Mouse (Mus musculus) G1E-ER4 (cell line): ENCODE measurements around the gene Tas2r113. TPM values are rescaled to one million over a fixed set of nuclear protein-coding genes. Genes with fewer than 3 reads are reported as not detected.

Experiments
- GATA1 ChIP-seq: IDR thresholded peaks from one replicate; pipeline ENCODE4 v1.8.0; 2012; ENCODE audit warnings: low read length, inconsistent platforms
- polyA plus RNA-seq: library from polyadenylated mRNA; stranded (reverse); fragments of >175 nt; gene quantifications from 2 replicates; pipeline ENCODE4 v1.2.3, GENCODE M21; 2012

Gene Tas2r113
- not detected in 2 replicates for polyA plus RNA-seq

DNA sequence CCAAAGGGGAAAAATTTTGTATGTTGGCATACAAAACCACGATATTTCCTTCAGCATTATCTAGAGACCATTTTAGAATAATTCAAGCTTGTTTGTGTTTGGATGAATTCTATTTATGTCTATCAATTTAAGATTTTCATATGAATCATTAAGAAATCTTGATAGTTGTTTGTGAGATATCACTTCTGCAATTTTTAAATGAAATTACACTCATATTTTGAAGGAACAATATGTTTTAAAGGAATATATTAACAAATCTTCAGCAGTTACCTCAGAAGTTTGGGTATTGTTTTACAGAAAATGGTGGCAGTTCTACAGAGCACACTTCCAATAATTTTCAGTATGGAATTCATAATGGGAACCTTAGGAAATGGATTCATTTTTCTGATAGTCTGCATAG is at the start of gene Tas2r113:
Gene Tas2r113, plus strand, starts transcription at position 301 of the 400 bp plus-strand sequence.
- TF ChIP-seq GATA1, result no peak

DNA sequence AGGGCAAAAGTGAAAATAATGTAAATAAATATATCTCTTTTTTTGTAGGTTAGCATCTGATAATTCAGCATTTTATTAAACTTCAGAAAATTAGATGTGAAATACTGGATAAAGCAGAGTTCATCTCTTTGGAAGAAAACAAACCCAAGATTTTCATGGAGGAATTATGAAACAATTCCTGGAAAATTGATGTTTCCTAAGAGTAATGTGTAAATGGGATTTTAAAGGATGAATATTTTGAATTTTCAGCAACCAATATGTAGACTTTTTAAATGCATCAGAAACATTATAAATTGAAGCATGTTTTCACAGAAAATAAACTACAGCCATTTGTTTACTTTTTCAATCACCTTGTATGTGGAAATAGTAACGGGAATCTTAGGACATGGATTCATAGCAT is 46.0 kb upstream of the Tas2r113 start, which contains the start of gene Tas2r123:
Gene Tas2r123, plus strand, starts transcription at position 301 of the 400 bp plus-strand sequence.
- no peak for TF ChIP-seq GATA1

DNA sequence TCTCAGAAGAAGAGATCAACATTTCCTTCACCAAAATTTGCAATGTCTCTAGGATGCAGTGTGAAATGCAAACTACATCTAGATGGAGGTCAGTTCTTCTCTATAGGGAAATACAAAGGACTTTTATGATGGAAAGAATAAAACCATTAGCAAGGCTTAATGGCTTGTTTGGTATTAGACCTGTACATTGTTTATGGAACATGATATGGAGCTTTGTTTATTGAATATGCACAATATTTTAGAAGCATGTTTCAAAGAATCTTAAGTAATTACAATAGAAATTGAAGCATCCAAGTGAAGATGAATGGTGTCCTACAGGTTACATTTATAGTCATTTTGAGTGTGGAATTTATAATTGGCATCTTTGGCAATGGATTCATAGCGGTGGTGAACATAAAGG is 37.7 kb upstream of the Tas2r113 start, which contains the start of gene Tas2r116:
Gene Tas2r116, plus strand, starts transcription at position 301 of the 400 bp plus-strand sequence.
- no peak for TF ChIP-seq GATA1

DNA sequence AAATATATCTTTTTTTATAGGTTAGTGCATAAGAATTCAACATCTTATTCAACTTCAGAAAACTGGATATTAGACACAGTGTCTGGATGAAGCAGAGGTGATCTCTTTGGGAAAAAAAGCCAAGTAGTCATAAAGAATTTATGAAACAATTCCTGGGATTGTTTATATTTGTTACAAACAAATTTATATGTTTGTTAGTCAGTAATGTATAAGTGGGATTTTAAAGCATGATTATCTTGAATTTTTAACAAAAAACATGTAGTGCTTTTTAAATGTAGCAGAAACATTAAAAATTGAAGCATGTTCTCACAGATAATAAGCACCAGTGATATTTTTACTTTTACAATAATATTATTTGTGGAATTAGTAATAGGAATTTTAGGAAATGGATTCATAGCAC is 25.1 kb upstream of the Tas2r113 start, which contains the start of gene Tas2r110:
Gene Tas2r110, plus strand, starts transcription at position 301 of the 400 bp plus-strand sequence.
- TF ChIP-seq GATA1, result no peak

DNA sequence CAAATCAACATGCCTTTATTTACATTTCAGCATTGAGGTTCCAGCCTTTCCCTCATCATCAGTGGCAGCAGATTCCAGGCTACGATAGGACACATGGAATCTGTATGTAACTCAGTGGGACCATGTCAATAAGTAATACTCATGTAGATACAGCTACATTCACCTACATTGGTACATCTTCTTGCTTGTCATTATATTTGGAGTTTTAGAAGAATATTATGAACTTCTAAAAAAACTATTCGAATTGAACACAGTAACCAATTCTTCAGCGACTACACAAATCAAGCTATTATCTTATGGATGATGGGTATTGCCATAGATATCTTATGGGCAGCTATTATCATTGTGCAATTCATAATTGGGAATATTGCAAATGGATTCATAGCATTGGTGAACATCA is 16.5 kb downstream of the Tas2r113 start, which contains the start of gene Tas2r125:
Gene Tas2r125, plus strand, starts transcription at position 301 of the 400 bp plus-strand sequence.
- no peak for TF ChIP-seq GATA1

Other genes with a start within 250 kb of the Tas2r113 start
- not detected in 2 replicates for gene A630073D07Rik, start 241.5 kb upstream of the Tas2r113 start, polyA plus RNA-seq
- not detected in 2 replicates for gene Tas2r120, start 236.1 kb upstream of the Tas2r113 start, polyA plus RNA-seq
- not detected in 2 replicates for gene Tas2r121, start 192.0 kb upstream of the Tas2r113 start, polyA plus RNA-seq
- not detected in 2 replicates for gene Tas2r122, start 181.1 kb upstream of the Tas2r113 start, polyA plus RNA-seq
- gene Tas2r115, start 155.0 kb upstream of the Tas2r113 start, polyA plus RNA-seq, result not detected in 2 replicates
- not detected in 2 replicates for gene Tas2r124, start 138.3 kb upstream of the Tas2r113 start, polyA plus RNA-seq
- gene Tas2r102, start 130.9 kb upstream of the Tas2r113 start, polyA plus RNA-seq, result not detected in 2 replicates
- not detected in 2 replicates for gene Tas2r136, start 114.8 kb upstream of the Tas2r113 start, polyA plus RNA-seq
- not detected in 2 replicates for gene Tas2r117, start 90.2 kb upstream of the Tas2r113 start, polyA plus RNA-seq
- gene Tas2r123, start 45.9 kb upstream of the Tas2r113 start, polyA plus RNA-seq, result not detected in 2 replicates
- not detected in 2 replicates for gene Tas2r116, start 37.6 kb upstream of the Tas2r113 start, polyA plus RNA-seq
- not detected in 2 replicates for gene Tas2r110, start 25.0 kb upstream of the Tas2r113 start, polyA plus RNA-seq
- not detected in 2 replicates for gene Tas2r125, start 16.6 kb downstream of the Tas2r113 start, polyA plus RNA-seq
- gene Tas2r129, start 58.1 kb downstream of the Tas2r113 start, polyA plus RNA-seq, result not detected in 2 replicates
- not detected in 2 replicates for gene Tas2r131, start 64.9 kb downstream of the Tas2r113 start, polyA plus RNA-seq
- gene Tas2r109, start 88.0 kb downstream of the Tas2r113 start, polyA plus RNA-seq, result not detected in 2 replicates
- not detected in 2 replicates for gene Tas2r103, start 144.1 kb downstream of the Tas2r113 start, polyA plus RNA-seq
- gene Tas2r140, start 162.8 kb downstream of the Tas2r113 start, polyA plus RNA-seq, result not detected in 2 replicates
- 63.3 and 86.0 TPM in 2 replicates for gene Smim10l1, start 211.9 kb downstream of the Tas2r113 start, polyA plus RNA-seq